Mouse (Mus musculus) CH12.LX (cell line): ENCODE measurements around the gene Gm20219. TPM values are rescaled to one million over a fixed set of nuclear protein-coding genes. Genes with fewer than 3 reads are reported as not detected.

Source experiments
- polyA plus RNA-seq: library from polyadenylated mRNA; unstranded; fragments of >175 nt; gene quantifications from 2 replicates; pipeline ENCODE4 v1.2.1, GENCODE M21; 2012; ENCODE audit warnings: low read depth; ENCODE audit not compliant: insufficient read length
- total RNA-seq, 2 experiments: library from RNA; depleted of rRNA; stranded (reverse); fragments of 300-350 nt in 1 of 2; fragments of >200 nt in 1 of 2; gene quantifications; 2 replicates each; pipeline ENCODE4 v1.2.3; 2012 to 2014

Gene Gm20219
- total and polyA plus RNA-seq, 3 experiments: 0.42 to 1.6 TPM; not detected in 1

Other genes with a start within 250 kb of the Gm20219 start
- gene Kdm4b, start 228.3 kb downstream of the Gm20219 start, total RNA-seq (2012; rRNA removed): 12.5 and 19.5 TPM in 2 replicates
- 9.8 and 12.3 TPM in 2 replicates for gene Kdm4b, start 228.3 kb downstream of the Gm20219 start, total RNA-seq (2014; rRNA removed)
- 10.5 and 14.2 TPM in 2 replicates for gene Kdm4b, start 228.3 kb downstream of the Gm20219 start, polyA plus RNA-seq
- 31.6 and 41.1 TPM in 2 replicates for gene Ptprs, start 77.9 kb downstream of the Gm20219 start, total RNA-seq (2012; rRNA removed)
- gene Ptprs, start 77.9 kb downstream of the Gm20219 start, total RNA-seq (2014; rRNA removed): 10.4 and 11.3 TPM in 2 replicates
- gene Ptprs, start 77.9 kb downstream of the Gm20219 start, polyA plus RNA-seq: 20.7 and 27.0 TPM in 2 replicates
- not detected in 2 replicates for gene Znrf4, start 42.0 kb downstream of the Gm20219 start, total RNA-seq (2012; rRNA removed)
- not detected in 2 replicates for gene Znrf4, start 42.0 kb downstream of the Gm20219 start, total RNA-seq (2014; rRNA removed)
- gene Znrf4, start 42.0 kb downstream of the Gm20219 start, polyA plus RNA-seq: not detected in 2 replicates
- 74.0 and 85.7 TPM in 2 replicates for gene Safb2, start 30.2 kb upstream of the Gm20219 start, total RNA-seq (2012; rRNA removed)
- 13.8 and 16.3 TPM in 2 replicates for gene Safb2, start 30.2 kb upstream of the Gm20219 start, total RNA-seq (2014; rRNA removed)
- 170 and 244 TPM in 2 replicates for gene Safb2, start 30.2 kb upstream of the Gm20219 start, polyA plus RNA-seq
- gene Safb, start 30.4 kb upstream of the Gm20219 start, total RNA-seq (2012; rRNA removed): 75.9 and 88.5 TPM in 2 replicates
- gene Safb, start 30.4 kb upstream of the Gm20219 start, total RNA-seq (2014; rRNA removed): 19.7 and 25.4 TPM in 2 replicates
- gene Safb, start 30.4 kb upstream of the Gm20219 start, polyA plus RNA-seq: 135 and 142 TPM in 2 replicates
- gene 2410015M20Rik, start 55.4 kb upstream of the Gm20219 start, total RNA-seq (2012; rRNA removed): 249 and 272 TPM in 2 replicates
- 154 TPM in 2 replicates for gene 2410015M20Rik, start 55.4 kb upstream of the Gm20219 start, total RNA-seq (2014; rRNA removed)
- 178 and 202 TPM in 2 replicates for gene 2410015M20Rik, start 55.4 kb upstream of the Gm20219 start, polyA plus RNA-seq
- gene Rpl36, start 59.0 kb upstream of the Gm20219 start, total RNA-seq (2012; rRNA removed): 4,187 and 4,995 TPM in 2 replicates
- 1,342 and 1,734 TPM in 2 replicates for gene Rpl36, start 59.0 kb upstream of the Gm20219 start, total RNA-seq (2014; rRNA removed)
- 1,364 and 1,412 TPM in 2 replicates for gene Rpl36, start 59.0 kb upstream of the Gm20219 start, polyA plus RNA-seq
- gene Lonp1, start 72.5 kb upstream of the Gm20219 start, total RNA-seq (2012; rRNA removed): 115 and 151 TPM in 2 replicates
- 65.4 and 69.6 TPM in 2 replicates for gene Lonp1, start 72.5 kb upstream of the Gm20219 start, total RNA-seq (2014; rRNA removed)
- 99.4 and 112 TPM in 2 replicates for gene Lonp1, start 72.5 kb upstream of the Gm20219 start, polyA plus RNA-seq
- 0.21 and 0.25 TPM in 2 replicates for gene Catsperd, start 73.8 kb upstream of the Gm20219 start, total RNA-seq (2012; rRNA removed)
- gene Catsperd, start 73.8 kb upstream of the Gm20219 start, total RNA-seq (2014; rRNA removed): 0.16 and 0.49 TPM in 2 replicates
- 0.36 and 0.45 TPM in 2 replicates for gene Catsperd, start 73.8 kb upstream of the Gm20219 start, polyA plus RNA-seq
- 77.9 and 91.6 TPM in 2 replicates for gene Ranbp3, start 118.9 kb upstream of the Gm20219 start, total RNA-seq (2012; rRNA removed)
- 71.5 and 79.5 TPM in 2 replicates for gene Ranbp3, start 118.9 kb upstream of the Gm20219 start, total RNA-seq (2014; rRNA removed)
- gene Ranbp3, start 118.9 kb upstream of the Gm20219 start, polyA plus RNA-seq: 86.0 and 86.8 TPM in 2 replicates
- gene Ndufa11, start 163.4 kb upstream of the Gm20219 start, total RNA-seq (2012; rRNA removed): 201 and 207 TPM in 2 replicates
- gene Ndufa11, start 163.4 kb upstream of the Gm20219 start, total RNA-seq (2014; rRNA removed): 97.9 and 124 TPM in 2 replicates
- 131 and 155 TPM in 2 replicates for gene Ndufa11, start 163.4 kb upstream of the Gm20219 start, polyA plus RNA-seq
- gene Vmac, start 163.6 kb upstream of the Gm20219 start, total RNA-seq (2012; rRNA removed): 3.5 and 5.1 TPM in 2 replicates
- gene Vmac, start 163.6 kb upstream of the Gm20219 start, total RNA-seq (2014; rRNA removed): 3.2 and 4.2 TPM in 2 replicates
- 3.4 and 3.7 TPM in 2 replicates for gene Vmac, start 163.6 kb upstream of the Gm20219 start, polyA plus RNA-seq
- gene Nrtn, start 203.1 kb upstream of the Gm20219 start, total RNA-seq (2012; rRNA removed): 0.25 and 0.34 TPM in 2 replicates
- not detected in 2 replicates for gene Nrtn, start 203.1 kb upstream of the Gm20219 start, total RNA-seq (2014; rRNA removed)
- not detected in 2 replicates for gene Nrtn, start 203.1 kb upstream of the Gm20219 start, polyA plus RNA-seq
- gene Dus3l, start 210.4 kb upstream of the Gm20219 start, total RNA-seq (2012; rRNA removed): 57.5 and 62.1 TPM in 2 replicates
- gene Dus3l, start 210.4 kb upstream of the Gm20219 start, total RNA-seq (2014; rRNA removed): 32.0 and 35.8 TPM in 2 replicates
- gene Dus3l, start 210.4 kb upstream of the Gm20219 start, polyA plus RNA-seq: 54.3 and 57.7 TPM in 2 replicates
- 0.71 and 0.93 TPM in 2 replicates for gene Prr22, start 215.9 kb upstream of the Gm20219 start, total RNA-seq (2012; rRNA removed)
- 0.15 and 0.18 TPM in 2 replicates for gene Prr22, start 215.9 kb upstream of the Gm20219 start, total RNA-seq (2014; rRNA removed)
- gene Prr22, start 215.9 kb upstream of the Gm20219 start, polyA plus RNA-seq: 1.3 and 1.6 TPM in 2 replicates